Mouse (Mus musculus) liver, embryonic 14.5 days (tissue): ENCODE results near the gene Grm7. TPM values are rescaled to one million over a fixed set of nuclear protein-coding genes. Genes with fewer than 3 reads are reported as not detected.

Experiments
- ATAC-seq: fragments of 200-750 bp; cut with Nextera tagmentation; 2 replicates; pipeline ENCODE4 v1.8.0; 2017; ENCODE audit warnings: moderate number of reproducible peaks, mild to moderate bottlenecking, moderate library complexity; ENCODE audit not compliant: insufficient read depth
- DNase-seq, 3 experiments: peaks; one replicate each; pipeline ENCODE4 v3.0.0-alpha.2; 2012 to 2013; ENCODE audit warnings: low read depth in 3 of 3, low spot score in 3 of 3
- H3K27ac ChIP-seq: fragments of 300-500 bp; sonication (generic); 2 replicates; pipeline ENCODE4 v1.5.1; 2014; ENCODE audit warnings: moderate library complexity, mild to moderate bottlenecking, control low read depth, inconsistent platforms
- H3K27me3 ChIP-seq: fragments of 300-500 bp; sonication (generic); 2 replicates; pipeline ENCODE4 v1.6.1; 2014; ENCODE audit warnings: mild to moderate bottlenecking, low read length, moderate library complexity; ENCODE audit not compliant: control insufficient read depth, insufficient read depth
- H3K36me3 ChIP-seq: fragments of 300-500 bp; sonication (generic); replicated peaks from 2 replicates; pipeline ENCODE4 v1.6.1; 2014; ENCODE audit warnings: low read depth; ENCODE audit not compliant: control insufficient read depth, insufficient read depth
- H3K4me1 ChIP-seq, 2 experiments: fragments of 200-500 bp in 1 of 2; fragments of 300-500 bp in 1 of 2; sonication (generic) in 1 of 2; replicated peaks; 2 replicates each; pipeline ENCODE4 v1.6.1; 2012 to 2014; ENCODE audit warnings: antibody characterized with exemption in 1 of 2, inconsistent platforms in 1 of 2, low read length in 1 of 2; ENCODE audit not compliant: control insufficient read depth in 2 of 2, insufficient read depth in 2 of 2
- H3K4me2 ChIP-seq: fragments of 300-500 bp; sonication (generic); 2 replicates; pipeline ENCODE4 v1.6.1; 2014; ENCODE audit warnings: low read depth, mild to moderate bottlenecking, control low read depth, moderate library complexity
- H3K4me3 ChIP-seq, 2 experiments: fragments of 200-500 bp in 1 of 2; fragments of 300-500 bp in 1 of 2; sonication (generic) in 1 of 2; 2 replicates each; pipeline ENCODE4 v1.5.1; 2012 to 2014; ENCODE audit warnings: low read depth in 2 of 2, low read length in 2 of 2, mild to moderate bottlenecking in 2 of 2, control low read depth in 1 of 2, inconsistent platforms in 1 of 2, moderate library complexity in 1 of 2; ENCODE audit not compliant: insufficient read depth in 1 of 2
- H3K9ac ChIP-seq: fragments of 300-500 bp; sonication (generic); replicated peaks from 2 replicates; pipeline ENCODE4 v1.6.1; 2014; ENCODE audit warnings: mild to moderate bottlenecking, control low read depth, moderate library complexity
- H3K9me3 ChIP-seq: fragments of 300-500 bp; sonication (generic); 2 replicates; pipeline ENCODE4 v1.6.1; 2016; ENCODE audit warnings: low read length, mixed read lengths; ENCODE audit not compliant: control insufficient read depth
- CTCF ChIP-seq: IDR thresholded peaks from 2 replicates; pipeline ENCODE4 v1.5.1; 2016; ENCODE audit warnings: antibody characterized with exemption, low read depth, control low read depth
- EP300 ChIP-seq: IDR thresholded peaks from 2 replicates; pipeline ENCODE4 v1.6.1; 2016; ENCODE audit warnings: antibody characterized with exemption, low read depth
- WGBS: fragments of 180-500 bp; shearing (Covaris S2); extraction: QIAGEN DNeasy Blood & Tissue Kit; methylation state at CpG from one replicate; pipeline ENCODE4 v1.1.7; 2014; ENCODE audit not compliant: insufficient replicate concordance; 5-methylcytosine and 5-hydroxymethylcytosine counted together
- polyA plus RNA-seq, 2 experiments: library from polyadenylated mRNA; depleted of rRNA in 1 of 2; stranded (reverse) in 1 of 2; unstranded in 1 of 2; fragments of >200 nt; fragmentation: Nextera tagmentation in 1 of 2; extraction: Ambion mirVana in 1 of 2; gene quantifications; 2 replicates each; pipeline versions ENCODE4 v1.2.1 to v1.2.3; 2012 to 2014

The Grm7 gene
- polyA plus RNA-seq, 2 experiments: 0.01 TPM; not detected in 1

DNA sequence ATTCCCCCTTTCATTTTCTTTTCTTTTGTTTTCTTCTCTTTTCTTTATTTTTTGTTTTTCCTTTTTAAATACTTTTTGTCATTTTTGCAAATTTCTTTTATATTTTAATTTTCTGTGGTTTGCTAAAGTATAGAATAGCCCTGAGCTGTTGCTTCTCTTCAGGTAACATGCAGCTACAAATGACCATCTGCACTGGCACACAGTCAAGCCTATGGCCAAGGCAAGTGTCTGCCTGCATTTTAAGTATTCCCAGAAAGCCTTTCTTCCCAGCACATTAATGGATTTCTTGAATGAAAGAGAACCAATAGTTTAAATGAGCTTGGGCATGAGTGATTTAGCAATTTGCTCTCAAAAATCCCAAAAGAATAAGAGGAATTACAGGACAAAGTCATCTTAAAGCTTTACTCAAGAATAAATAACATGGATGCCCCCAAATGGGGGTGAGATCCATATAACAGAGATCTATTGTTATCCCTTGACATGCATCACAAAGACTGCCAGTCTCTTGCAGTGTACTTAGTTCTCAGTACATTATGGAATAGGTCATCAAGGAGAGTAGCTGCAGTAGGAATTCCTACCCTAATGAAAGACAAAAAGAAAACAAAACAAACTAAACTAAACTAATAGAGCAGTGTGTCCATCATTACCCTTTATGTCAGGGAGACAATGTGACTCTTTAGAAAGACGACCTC is 865.5 kb downstream of the Grm7 start:
- WGBS: 64% methylated on average over 1 of the region's 1 CpGs
- no peaks in the 10 kb centered on the region for H3K9me3 ChIP-seq
- no peaks in the 10 kb centered on the region for H3K4me1 ChIP-seq
- no peak overlapping the region for H3K9ac ChIP-seq
- H3K4me3 ChIP-seq: no peak overlapping the region
- H3K27ac ChIP-seq: no peak overlapping the region
- no peak for TF ChIP-seq CTCF
- TF ChIP-seq EP300: no peak
- DNase-seq: no peak
- ATAC-seq: no peak
- H3K36me3 ChIP-seq: no peaks in the 10 kb centered on the region
- H3K27me3 ChIP-seq: no peaks in the 10 kb centered on the region
- H3K4me2 ChIP-seq: no peak overlapping the region

DNA sequence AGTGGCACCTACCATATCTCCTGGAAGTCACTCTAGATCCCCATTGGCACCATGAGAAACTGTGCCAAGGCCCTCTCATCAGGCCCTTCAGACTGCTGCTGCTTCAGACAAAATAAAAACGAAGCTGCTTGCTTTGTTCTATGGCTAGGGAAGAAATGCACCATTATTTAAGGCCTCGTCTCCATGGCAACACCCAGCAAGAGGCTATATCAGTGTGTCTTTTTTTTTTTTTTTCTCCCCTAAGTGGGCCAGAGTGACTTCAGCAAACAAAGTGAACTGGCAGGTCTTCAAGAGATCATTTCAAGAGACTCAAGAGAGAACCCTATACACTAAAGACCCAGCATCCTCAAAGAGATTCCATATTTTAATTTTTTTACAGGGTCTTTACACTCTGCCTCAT is 867.0 kb downstream of the Grm7 start:
- DNase-seq (no peak), ATAC-seq (no peak)
- no peak overlapping the region for H3K9ac ChIP-seq
- no peaks in the 10 kb centered on the region for H3K27me3 ChIP-seq
- no peak overlapping the region for H3K27ac ChIP-seq
- H3K4me2 ChIP-seq: no peak overlapping the region
- TF ChIP-seq CTCF (no peak), EP300 (no peak)
- H3K4me1 ChIP-seq: no peaks in the 10 kb centered on the region
- 48% methylated on average over 2 of the region's 2 CpGs for WGBS
- H3K9me3 ChIP-seq: no peaks in the 10 kb centered on the region
- no peak overlapping the region for H3K4me3 ChIP-seq
- no peaks in the 10 kb centered on the region for H3K36me3 ChIP-seq

DNA sequence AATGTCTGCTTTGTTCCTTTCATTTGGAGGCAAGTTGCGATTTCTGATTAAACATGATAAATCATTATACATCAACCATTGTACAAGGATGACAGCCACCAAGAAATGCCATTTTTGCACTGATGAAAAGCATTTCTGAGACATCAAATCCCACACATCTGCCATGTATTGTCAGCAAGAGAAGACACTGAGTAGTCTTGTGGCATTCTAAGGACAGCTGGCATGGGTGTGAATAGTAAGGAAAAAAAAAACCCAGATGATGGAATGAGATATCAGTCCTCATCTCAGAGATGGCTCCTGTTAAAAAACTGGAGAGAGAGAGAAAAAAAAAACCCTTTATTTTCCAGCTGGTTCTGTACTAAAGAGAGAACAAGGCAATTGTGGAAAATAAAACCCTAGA is 875.8 kb downstream of the Grm7 start:
- H3K4me2 ChIP-seq: no peak overlapping the region
- ATAC-seq: no peak
- no peak for DNase-seq
- H3K9ac ChIP-seq: no peak overlapping the region
- WGBS: 77% methylated on average over 1 of the region's 1 CpGs
- H3K36me3 ChIP-seq: no peaks in the 10 kb centered on the region
- no peaks in the 10 kb centered on the region for H3K4me1 ChIP-seq
- TF ChIP-seq EP300: no peak
- TF ChIP-seq CTCF: no peak
- H3K27ac ChIP-seq: no peak overlapping the region
- H3K4me3 ChIP-seq: no peak overlapping the region
- H3K27me3 ChIP-seq: no peaks in the 10 kb centered on the region
- H3K9me3 ChIP-seq: no peaks in the 10 kb centered on the region

DNA sequence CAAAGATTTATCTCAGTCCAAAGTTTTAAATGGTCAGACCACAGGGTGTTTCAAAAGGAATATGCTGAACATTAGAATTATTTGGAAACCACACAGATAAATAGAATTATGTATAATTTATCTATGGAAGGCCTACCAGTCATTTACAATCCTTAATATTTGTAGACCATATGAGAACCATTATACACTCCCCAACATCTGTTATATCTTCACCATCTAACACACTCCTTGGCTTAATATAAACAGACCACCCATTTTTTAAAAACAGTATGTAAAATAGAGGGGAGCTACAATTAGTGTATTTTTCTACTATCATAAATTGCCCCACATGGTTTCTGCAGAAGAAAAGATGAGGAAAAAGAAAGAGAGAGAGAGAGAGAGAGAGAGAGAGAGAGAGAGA is 876.7 kb downstream of the Grm7 start:
- H3K4me2 ChIP-seq: no peak overlapping the region
- DNase-seq (no peak), ATAC-seq (no peak)
- no peaks in the 10 kb centered on the region for H3K27me3 ChIP-seq
- no peak overlapping the region for H3K27ac ChIP-seq
- no peaks in the 10 kb centered on the region for H3K4me1 ChIP-seq
- H3K4me3 ChIP-seq: no peak overlapping the region
- H3K36me3 ChIP-seq: no peaks in the 10 kb centered on the region
- no peak overlapping the region for H3K9ac ChIP-seq
- TF ChIP-seq CTCF (no peak), EP300 (no peak)
- H3K9me3 ChIP-seq: no peaks in the 10 kb centered on the region

DNA sequence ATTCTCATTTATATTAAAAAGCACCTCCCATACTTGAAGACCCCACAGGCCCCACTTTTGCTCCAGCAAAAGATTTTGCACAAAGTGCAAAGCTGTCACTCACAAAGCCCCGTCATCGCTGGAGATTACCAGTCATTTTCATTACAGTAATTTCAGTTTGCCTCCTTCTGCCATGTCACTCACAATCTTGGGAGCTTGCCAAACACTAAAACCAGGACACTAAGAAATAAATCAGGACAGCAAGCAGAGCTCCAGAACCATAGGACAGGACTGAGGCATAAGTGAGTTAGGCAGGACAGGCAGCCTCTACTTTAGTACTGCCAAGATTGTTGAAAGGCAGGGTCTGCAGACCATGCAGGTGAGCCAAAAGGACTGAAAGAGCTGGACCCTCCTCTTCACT is 884.6 kb downstream of the Grm7 start:
- H3K36me3 ChIP-seq: no peaks in the 10 kb centered on the region
- ATAC-seq: no peak
- TF ChIP-seq EP300: no peak
- TF ChIP-seq CTCF: no peak
- H3K9me3 ChIP-seq: no peaks in the 10 kb centered on the region
- no peak overlapping the region for H3K4me3 ChIP-seq
- 70% methylated on average over 2 of the region's 2 CpGs for WGBS
- no peak overlapping the region for H3K9ac ChIP-seq
- no peaks in the 10 kb centered on the region for H3K27me3 ChIP-seq
- no peaks in the 10 kb centered on the region for H3K4me1 ChIP-seq
- H3K27ac ChIP-seq: no peak overlapping the region
- DNase-seq: no peak
- H3K4me2 ChIP-seq: no peak overlapping the region
